Mouse (Mus musculus) gastrocnemius, postnatal 14 days (tissue): Measurements from ENCODE around the gene Tcte3. TPM values are rescaled to one million over a fixed set of nuclear protein-coding genes. Genes with fewer than 3 reads are reported as not detected.
"Not testable (repeated sequence)": the region's sequence is repeated elsewhere in the genome, so short reads cannot be mapped to it uniquely, and the experiment has no call there.

Experiments
- DNase-seq: peaks from one replicate; pipeline ENCODE4 v3.0.0; 2021; ENCODE audit warnings: mixed read lengths
- intact Hi-C: fragments of 180-260 bp; cut with DNase I; formaldehyde crosslinking; loops from one replicate; pipeline ENCODE4 v1.15.1; 2025; ENCODE audit warnings: low total_unique reads
- total RNA-seq, 2 experiments: library from RNA; stranded (reverse); gene quantifications; 2 replicates each; pipeline ENCODE4 v1.2.3; 2021

The Tcte3 gene
- total RNA-seq, 2 experiments from 2014 or later = 0.51 TPM; not detected in 1

DNA sequence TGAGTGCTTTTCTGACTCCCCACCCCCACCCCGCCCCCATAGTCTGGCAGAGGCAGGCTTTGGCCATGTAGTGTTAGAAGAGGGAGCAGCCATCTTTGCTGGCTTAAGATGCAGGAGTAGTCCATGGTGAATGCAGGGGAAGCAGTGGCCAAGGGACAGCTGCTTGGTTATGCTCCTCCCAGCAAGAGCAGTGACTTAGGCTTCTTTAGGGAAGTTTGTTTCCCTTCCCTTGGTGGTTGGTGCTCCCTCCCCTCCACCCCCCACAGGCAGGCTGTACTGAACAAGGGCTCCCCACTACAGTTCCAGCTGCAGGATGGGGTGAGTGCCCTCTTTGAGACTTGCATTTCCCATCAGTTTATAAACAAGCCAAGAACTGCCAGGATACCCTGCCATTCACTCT, 11.5 kb upstream of the Tcte3 start:
- DNase-seq, intact Hi-C loops: not testable (repeated sequence)

DNA sequence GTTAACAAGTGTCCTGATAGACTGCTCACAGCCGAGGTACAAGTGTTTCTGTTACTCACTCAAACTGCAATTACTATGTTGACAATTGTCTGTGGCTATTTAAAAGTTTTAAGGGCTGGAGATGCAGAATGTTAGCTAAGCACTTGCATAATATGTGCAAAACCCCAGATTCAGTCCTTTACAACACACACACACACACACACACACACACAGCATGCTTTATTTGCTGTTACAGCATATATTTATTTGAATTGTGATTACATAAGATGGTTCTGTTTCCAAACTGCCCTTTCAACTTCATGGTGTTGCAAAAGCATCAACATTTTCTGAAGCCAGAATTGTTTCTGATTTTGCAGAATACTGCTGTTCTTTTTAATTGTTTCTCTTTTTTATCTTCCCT, 9.1 kb upstream of the Tcte3 start:
- intact Hi-C loops, DNase-seq: not testable (repeated sequence)

DNA sequence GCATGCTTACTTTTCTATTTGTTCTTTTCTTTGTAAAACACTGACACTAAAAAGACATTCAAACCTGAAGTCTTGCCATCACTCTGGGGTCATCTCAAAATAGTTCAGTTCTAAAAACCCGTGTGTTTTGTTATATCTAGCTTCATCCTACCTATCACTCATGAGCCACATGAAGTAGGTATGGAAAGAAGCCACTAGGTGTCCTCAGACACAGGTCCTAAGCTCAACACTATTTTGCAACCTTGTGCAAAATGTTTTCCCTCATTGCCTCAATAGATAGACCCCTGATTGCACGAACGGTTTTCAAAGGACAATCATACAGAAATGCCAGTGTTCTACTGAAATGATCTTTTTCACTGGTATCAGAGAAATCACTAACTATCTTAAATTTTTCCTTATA, 833 bp downstream of the Tcte3 start:
- DNase-seq, intact Hi-C loops: not testable (repeated sequence)

DNA sequence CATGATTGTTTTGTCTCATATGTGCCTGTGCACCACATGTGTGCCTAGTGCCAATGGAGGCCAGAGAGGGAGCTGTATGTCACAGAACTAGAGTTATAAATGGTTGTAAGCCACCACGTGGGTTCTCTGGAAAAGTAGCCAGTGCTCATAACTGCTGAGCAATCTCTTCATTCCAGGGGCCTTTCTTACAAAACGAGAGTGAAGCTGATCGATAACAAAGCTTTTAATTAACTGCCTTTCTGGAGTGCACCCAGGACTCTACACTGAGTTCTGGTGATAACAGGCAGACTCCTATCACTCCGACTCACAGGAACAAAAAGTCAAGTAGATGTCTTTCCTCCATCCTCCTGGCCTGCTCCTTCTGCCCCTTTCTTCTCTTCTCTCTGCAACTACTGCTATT, 9.9 kb downstream of the Tcte3 start:
- DNase-seq = not testable (repeated sequence)

DNA sequence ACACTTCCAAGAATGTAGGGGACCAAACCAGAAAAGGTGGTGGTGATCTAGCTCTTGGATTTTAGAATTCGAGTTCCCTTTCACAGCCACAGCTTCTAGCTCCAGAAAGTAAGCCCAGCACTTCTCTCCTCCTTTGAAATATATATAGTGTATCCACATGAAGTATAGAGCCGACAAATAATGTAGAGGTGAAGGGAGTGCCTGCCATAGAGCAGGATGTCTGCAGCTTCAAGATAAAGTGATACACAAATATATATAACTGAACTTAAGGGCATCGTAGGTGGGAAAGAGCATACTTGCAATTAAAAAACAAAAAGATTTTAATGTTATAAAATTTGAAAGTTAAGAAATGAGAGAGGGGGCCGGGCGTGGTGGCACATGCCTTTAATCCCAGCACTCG, 15.8 kb downstream of the Tcte3 start:
- DNase-seq, intact Hi-C loops: not testable (repeated sequence)

More for the DNA sequence above, 9.9 kb downstream of the Tcte3 start:
- intact Hi-C loops = not testable (repeated sequence)

DNA sequence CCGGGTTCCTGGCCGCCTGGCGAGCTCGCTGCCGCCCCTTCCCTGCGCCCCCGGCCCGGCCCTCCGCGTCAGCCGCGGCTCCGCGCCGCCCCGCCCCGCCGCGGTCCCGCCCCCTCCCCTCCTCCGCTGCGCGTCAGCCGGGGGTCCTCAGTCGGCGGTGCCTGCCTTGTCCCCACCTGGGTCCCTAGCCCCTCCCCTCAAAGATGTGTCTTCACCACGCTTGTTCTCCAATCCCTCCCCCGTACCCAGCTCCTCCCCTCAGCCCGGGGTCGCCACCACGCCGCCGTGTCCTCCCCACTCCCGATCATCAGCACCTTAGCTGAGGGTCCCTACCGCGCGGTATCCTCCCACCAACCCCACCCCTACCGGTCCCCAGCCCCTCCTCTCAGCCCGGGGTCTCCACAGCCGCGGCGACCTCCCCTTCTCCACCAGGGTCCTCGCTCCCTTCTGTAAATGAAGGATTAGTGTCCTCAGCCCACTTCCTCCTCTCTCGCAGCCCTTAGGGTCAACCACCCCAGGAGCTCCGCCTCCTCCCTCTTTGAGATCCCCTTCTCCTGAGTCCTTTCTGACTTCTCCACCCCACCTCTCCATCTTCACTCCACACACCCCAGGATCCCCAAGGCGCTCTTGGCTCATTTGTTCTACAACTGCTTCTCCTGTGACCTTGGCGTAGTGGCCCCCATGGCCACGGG, 16.6 kb downstream of the Tcte3 start:
- intact Hi-C loops, DNase-seq: not testable (repeated sequence)

DNA sequence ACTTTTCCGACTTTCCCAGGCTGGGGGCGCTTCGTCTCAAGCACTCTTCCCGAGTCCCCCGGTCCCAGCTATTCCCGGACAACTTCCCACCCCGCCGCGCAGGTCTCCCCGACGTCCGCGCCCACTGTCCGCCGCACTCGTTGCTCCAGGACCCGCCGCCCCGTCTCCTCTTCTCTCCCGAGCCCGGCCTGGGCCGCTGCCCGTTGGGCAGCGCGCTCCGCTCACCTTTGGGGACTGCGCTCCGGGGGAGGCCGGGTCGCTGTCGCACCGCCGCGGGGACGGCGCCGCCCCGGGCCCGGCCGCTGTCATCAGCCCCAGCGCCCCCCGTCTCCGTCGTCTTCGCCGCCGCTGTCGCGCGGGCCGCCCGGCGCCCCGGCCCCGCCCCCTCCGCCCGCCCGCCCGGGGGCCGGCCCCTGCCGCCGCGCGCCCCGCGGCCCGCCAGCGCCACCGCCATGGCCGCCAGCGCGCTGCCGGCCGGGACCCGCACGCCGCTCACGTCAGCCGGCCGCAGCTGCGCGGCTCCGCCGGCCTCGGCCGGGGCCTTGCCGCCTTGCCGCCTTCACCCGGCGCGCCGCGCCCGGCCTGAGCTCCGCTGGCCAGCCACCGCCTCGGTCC, 17.3 kb downstream of the Tcte3 start:
- intact Hi-C loops = not testable (repeated sequence)

DNA sequence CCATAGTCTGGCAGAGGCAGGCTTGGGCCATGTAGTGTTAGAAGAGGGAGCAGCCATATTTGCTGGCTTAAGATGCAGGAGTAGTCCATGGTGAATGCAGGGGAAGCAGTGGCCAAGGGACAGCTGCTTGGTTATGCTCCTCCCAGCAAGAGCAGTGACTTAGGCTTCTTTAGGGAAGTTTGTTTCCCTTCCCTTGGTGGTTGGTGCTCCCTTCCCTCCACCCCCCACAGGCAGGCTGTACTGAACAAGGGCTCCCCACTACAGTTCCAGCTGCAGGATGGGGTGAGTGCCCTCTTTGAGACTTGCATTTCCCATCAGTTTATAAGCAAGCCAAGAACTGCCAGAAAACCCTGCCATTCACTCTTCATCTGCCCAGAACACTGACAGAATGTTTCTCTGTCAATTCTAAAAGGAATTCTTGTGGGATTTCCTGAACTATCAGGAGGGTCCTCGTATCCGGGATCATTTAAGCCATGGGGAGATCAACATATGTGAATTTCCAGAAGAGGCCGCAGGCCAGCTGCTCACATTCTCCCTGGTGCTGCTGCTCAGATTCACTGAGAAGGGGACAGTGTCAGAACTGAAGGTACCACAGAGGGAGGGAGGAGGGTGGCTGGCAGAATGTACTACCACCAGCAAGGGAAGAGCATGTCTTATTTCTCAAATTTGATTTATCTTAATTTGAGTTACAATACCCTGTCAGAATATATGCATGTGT, 19.6 kb downstream of the Tcte3 start:
- intact Hi-C loops = not testable (repeated sequence)
- peak; percentile 8 for DNase-seq

More for the DNA sequence above, 17.3 kb downstream of the Tcte3 start:
- not testable (repeated sequence) for DNase-seq

DNA sequence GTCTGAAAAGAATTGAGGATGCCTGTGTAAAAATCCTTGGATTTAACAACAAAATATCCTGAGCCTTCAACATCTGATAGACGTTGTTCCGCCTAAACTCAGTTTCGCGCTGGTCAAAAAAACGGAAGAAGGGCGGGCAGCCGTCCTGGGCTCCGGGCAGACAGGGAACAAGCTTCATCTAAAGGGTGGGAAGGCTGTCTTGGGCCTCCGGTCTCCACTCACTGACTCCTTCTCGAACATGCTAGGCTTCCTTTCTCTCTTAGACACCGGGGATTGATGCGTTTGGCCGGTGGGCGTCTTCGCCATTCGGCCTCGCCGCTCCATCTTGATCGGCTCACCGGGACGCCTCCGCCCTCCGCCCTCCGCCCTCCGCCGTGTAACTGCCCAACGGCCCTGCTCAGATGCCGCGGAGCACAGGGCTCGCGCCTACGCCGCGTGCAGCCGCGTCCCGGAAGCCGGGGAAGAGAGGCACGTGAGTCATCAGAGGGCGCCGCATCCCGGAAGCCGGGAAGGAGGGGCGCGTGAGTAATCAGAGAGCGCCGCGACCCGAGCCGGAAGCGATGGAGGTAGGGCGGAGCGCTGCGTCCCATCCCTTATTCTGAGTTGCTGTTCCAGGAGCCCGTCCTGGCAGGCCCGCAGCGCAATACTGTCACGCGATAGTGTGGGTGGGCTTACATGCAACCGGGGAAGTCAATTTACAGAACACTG, 31.4 kb downstream of the Tcte3 start, which contains the start of gene Gm3435:
Gene Gm3435, plus strand, starts transcription at position 471 of the 708 bp plus-strand sequence.
- DNase-seq, intact Hi-C loops: not testable (repeated sequence)

DNA sequence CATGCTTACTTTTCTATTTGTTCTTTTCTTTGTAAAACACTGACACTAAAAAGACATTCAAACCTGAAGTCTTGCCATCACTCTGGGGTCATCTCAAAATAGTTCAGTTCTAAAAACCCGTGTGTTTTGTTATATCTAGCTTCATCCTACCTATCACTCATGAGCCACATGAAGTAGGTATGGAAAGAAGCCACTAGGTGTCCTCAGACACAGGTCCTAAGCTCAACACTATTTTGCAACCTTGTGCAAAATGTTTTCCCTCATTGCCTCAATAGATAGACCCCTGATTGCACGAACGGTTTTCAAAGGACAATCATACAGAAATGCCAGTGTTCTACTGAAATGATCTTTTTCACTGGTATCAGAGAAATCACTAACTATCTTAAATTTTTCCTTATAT, 32.2 kb downstream of the Tcte3 start:
- intact Hi-C loops = not testable (repeated sequence)

DNA sequence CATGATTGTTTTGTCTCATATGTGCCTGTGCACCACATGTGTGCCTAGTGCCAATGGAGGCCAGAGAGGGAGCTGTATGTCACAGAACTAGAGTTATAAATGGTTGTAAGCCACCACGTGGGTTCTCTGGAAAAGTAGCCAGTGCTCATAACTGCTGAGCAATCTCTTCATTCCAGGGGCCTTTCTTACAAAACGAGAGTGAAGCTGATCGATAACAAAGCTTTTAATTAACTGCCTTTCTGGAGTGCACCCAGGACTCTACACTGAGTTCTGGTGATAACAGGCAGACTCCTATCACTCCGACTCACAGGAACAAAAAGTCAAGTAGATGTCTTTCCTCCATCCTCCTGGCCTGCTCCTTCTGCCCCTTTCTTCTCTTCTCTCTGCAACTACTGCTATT, 41.2 kb downstream of the Tcte3 start:
- DNase-seq, intact Hi-C loops: not testable (repeated sequence)

More for the DNA sequence above, 32.2 kb downstream of the Tcte3 start:
- not testable (repeated sequence) for DNase-seq

DNA sequence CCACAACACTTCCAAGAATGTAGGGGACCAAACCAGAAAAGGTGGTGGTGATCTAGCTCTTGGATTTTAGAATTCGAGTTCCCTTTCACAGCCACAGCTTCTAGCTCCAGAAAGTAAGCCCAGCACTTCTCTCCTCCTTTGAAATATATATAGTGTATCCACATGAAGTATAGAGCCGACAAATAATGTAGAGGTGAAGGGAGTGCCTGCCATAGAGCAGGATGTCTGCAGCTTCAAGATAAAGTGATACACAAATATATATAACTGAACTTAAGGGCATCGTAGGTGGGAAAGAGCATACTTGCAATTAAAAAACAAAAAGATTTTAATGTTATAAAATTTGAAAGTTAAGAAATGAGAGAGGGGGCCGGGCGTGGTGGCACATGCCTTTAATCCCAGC, 47.1 kb downstream of the Tcte3 start:
- intact Hi-C loops, DNase-seq: not testable (repeated sequence)

DNA sequence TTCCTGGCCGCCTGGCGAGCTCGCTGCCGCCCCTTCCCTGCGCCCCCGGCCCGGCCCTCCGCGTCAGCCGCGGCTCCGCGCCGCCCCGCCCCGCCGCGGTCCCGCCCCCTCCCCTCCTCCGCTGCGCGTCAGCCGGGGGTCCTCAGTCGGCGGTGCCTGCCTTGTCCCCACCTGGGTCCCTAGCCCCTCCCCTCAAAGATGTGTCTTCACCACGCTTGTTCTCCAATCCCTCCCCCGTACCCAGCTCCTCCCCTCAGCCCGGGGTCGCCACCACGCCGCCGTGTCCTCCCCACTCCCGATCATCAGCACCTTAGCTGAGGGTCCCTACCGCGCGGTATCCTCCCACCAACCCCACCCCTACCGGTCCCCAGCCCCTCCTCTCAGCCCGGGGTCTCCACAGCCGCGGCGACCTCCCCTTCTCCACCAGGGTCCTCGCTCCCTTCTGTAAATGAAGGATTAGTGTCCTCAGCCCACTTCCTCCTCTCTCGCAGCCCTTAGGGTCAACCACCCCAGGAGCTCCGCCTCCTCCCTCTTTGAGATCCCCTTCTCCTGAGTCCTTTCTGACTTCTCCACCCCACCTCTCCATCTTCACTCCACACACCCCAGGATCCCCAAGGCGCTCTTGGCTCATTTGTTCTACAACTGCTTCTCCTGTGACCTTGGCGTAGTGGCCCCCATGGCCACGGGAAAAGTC, 48.0 kb downstream of the Tcte3 start:
- not testable (repeated sequence) for DNase-seq

DNA sequence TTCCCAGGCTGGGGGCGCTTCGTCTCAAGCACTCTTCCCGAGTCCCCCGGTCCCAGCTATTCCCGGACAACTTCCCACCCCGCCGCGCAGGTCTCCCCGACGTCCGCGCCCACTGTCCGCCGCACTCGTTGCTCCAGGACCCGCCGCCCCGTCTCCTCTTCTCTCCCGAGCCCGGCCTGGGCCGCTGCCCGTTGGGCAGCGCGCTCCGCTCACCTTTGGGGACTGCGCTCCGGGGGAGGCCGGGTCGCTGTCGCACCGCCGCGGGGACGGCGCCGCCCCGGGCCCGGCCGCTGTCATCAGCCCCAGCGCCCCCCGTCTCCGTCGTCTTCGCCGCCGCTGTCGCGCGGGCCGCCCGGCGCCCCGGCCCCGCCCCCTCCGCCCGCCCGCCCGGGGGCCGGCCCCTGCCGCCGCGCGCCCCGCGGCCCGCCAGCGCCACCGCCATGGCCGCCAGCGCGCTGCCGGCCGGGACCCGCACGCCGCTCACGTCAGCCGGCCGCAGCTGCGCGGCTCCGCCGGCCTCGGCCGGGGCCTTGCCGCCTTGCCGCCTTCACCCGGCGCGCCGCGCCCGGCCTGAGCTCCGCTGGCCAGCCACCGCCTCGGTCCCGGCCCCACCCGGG, 48.7 kb downstream of the Tcte3 start:
- DNase-seq, intact Hi-C loops: not testable (repeated sequence)

More for the DNA sequence above, 48.0 kb downstream of the Tcte3 start:
- intact Hi-C loops = not testable (repeated sequence)

DNA sequence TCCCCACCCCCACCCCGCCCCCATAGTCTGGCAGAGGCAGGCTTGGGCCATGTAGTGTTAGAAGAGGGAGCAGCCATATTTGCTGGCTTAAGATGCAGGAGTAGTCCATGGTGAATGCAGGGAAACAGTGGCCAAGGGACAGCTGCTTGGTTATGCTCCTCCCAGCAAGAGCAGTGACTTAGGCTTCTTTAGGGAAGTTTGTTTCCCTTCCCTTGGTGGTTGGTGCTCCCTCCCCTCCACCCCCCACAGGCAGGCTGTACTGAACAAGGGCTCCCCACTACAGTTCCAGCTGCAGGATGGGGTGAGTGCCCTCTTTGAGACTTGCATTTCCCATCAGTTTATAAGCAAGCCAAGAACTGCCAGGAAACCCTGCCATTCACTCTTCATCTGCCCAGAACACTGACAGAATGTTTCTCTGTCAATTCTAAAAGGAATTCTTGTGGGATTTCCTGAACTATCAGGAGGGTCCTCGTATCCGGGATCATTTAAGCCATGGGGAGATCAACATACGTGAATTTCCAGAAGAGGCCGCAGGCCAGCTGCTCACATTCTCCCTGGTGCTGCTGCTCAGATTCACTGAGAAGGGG, 51.1 kb downstream of the Tcte3 start:
- peak; percentile 1 for DNase-seq
- intact Hi-C loops = not testable (repeated sequence)

DNA sequence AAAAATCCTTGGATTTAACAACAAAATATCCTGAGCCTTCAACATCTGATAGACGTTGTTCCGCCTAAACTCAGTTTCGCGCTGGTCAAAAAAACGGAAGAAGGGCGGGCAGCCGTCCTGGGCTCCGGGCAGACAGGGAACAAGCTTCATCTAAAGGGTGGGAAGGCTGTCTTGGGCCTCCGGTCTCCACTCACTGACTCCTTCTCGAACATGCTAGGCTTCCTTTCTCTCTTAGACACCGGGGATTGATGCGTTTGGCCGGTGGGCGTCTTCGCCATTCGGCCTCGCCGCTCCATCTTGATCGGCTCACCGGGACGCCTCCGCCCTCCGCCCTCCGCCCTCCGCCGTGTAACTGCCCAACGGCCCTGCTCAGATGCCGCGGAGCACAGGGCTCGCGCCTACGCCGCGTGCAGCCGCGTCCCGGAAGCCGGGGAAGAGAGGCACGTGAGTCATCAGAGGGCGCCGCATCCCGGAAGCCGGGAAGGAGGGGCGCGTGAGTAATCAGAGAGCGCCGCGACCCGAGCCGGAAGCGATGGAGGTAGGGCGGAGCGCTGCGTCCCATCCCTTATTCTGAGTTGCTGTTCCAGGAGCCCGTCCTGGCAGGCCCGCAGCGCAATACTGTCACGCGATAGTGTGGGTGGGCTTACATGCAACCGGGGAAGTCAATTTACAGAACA, 62.8 kb downstream of the Tcte3 start, which contains the start of the genes 9030025P20Rik and Gm3417:
Gene 9030025P20Rik, plus strand, starts transcription at position 107 of the 677 bp plus-strand sequence.
Gene Gm3417, minus strand, starts transcription at position 429 of the 677 bp plus-strand sequence.
- intact Hi-C loops, DNase-seq: not testable (repeated sequence)

DNA sequence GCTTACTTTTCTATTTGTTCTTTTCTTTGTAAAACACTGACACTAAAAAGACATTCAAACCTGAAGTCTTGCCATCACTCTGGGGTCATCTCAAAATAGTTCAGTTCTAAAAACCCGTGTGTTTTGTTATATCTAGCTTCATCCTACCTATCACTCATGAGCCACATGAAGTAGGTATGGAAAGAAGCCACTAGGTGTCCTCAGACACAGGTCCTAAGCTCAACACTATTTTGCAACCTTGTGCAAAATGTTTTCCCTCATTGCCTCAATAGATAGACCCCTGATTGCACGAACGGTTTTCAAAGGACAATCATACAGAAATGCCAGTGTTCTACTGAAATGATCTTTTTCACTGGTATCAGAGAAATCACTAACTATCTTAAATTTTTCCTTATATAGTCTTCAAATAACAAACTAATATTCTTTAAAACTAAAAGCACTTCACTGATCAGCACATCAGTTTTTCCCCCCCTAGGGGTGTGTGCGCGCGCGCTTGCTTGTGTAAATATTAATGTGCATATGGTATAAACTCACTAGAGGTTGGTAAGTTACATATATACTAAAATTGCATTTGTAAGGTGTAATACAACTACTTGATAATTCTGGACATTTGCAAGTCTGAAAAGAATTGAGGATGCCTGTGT, 63.4 kb downstream of the Tcte3 start:
- intact Hi-C loops, DNase-seq: not testable (repeated sequence)
